Mouse (Mus musculus): ENCODE measurements around the gene Gm20538. TPM values are rescaled to one million over a fixed set of nuclear protein-coding genes. Genes with fewer than 3 reads are reported as not detected.

Gm20538 gene
- not detected in 2 replicates for polyA plus RNA-seq (2014; fragmentation: Nextera tagmentation; extraction: Ambion mirVana)

DNA sequence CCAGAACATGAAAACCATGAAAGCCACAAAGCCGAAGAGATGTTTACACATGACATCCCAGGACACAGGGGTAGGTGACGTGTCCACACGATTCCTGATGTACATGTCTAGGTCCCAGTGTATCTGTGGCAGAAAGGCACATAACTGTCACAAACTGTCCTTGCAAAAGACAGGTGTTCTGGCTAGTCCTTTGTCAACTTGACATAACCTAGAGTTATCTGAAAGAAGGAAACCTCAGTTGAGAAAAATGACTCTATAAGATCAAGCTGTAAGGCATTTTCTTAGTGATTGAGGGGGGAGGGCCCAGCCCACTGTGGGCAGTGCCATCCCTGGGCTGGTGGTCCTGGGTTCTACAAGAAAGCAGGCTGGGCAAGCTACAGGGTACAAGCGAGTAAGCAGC lies at the start of gene Gm20538:
TSS of gene Gm20538 (minus strand) at position 101 of the 400 bp plus-strand sequence.
- H3K4me3 ChIP-seq (ENCODE audit: low read depth, low read length), result no peak within 1 kb of the TSS
- no peak within 1 kb of the TSS for H3K9ac ChIP-seq (ENCODE audit: low read depth, low read length)
- no peak within 1 kb of the TSS for H3K4me2 ChIP-seq
- H3K4me1 ChIP-seq (replicated peaks; ENCODE audit: control insufficient read depth, insufficient read depth, low read length), result peaks cover 8% of the 10 kb centered on the region
- DNase-seq (ENCODE audit: low spot score), result no peak
- H3K27me3 ChIP-seq (replicated peaks; ENCODE audit: control insufficient read depth, insufficient read depth, low read length), result no peaks in the 10 kb centered on the region
- WGBS, result 92% methylated on average over 4 of the region's 4 CpGs
- peaks cover 41% of the 10 kb centered on the region for H3K36me3 ChIP-seq (ENCODE audit: control insufficient read depth, insufficient read depth, low read length)
- no peaks in the 10 kb centered on the region for H3K9me3 ChIP-seq (ENCODE audit: control insufficient read depth, low read length)
- no peak for ATAC-seq (replicated peaks; ENCODE audit: low FRiP score)
- no peak within 1 kb of the TSS for H3K27ac ChIP-seq (ENCODE audit: low read depth, low read length)

DNA sequence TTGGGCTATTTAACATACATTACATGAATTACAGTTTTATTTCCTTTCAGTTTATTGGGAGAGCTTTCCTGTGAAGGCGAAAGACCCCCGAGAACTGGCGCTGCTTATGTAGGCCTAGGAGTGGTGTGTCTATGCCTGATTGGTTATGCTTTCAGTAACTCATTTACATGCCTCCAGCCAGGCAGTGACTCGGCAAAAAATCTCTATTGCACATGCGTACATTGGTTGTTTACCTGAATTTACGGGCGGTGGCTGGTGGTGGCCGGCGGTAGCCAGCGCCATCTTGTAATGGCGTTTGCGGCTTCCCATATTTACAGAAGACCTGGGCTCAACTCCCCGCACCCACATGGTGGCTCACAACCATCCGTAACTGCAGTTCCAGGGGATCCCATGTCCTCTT lies 41.5 kb upstream of the Gm20538 start:
- Histone ChIP-seq H3K27me3 (replicated peaks; ENCODE audit: control insufficient read depth, insufficient read depth, low read length) (0 out of 2 replicates have a peak, but pooled peaks cover 4% of the 10 kb centered on the region), H3K36me3 (ENCODE audit: control insufficient read depth, insufficient read depth, low read length) (no peaks in the 10 kb centered on the region), H3K9ac (ENCODE audit: low read depth, low read length) (no peak overlapping the region), H3K4me2 (no peak overlapping the region), H3K4me3 (ENCODE audit: low read depth, low read length) (no peak overlapping the region), H3K9me3 (ENCODE audit: control insufficient read depth, low read length) (no peaks in the 10 kb centered on the region), H3K4me1 (replicated peaks; ENCODE audit: control insufficient read depth, insufficient read depth, low read length) (no peaks in the 10 kb centered on the region), H3K27ac (ENCODE audit: low read depth, low read length) (no peak overlapping the region)
- 94% methylated on average over 14 of the region's 14 CpGs for WGBS
- ATAC-seq (replicated peaks; ENCODE audit: low FRiP score), result no peak
- no peak for DNase-seq (ENCODE audit: low spot score)

DNA sequence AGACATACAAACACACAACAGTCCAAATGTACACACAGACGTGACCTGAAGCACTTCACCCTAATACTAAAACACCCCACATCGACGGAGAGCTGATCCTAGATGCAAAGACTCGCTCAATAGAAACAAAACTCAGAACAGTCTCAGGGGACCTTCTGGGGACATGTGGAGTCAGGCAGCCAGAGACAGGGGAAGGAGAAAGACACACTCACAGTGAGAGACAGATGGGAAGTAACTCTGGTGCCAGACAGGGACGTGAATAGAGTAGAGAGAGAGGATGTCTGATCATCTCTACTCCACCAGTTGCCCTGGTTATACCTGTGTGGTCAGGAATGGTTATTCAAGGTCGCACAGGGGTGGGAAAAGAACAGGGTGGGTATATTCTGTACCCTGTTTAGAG lies 39.0 kb upstream of the Gm20538 start:
- no peaks in the 10 kb centered on the region for H3K36me3 ChIP-seq (ENCODE audit: control insufficient read depth, insufficient read depth, low read length)
- H3K9me3 ChIP-seq (ENCODE audit: control insufficient read depth, low read length), result no peaks in the 10 kb centered on the region
- peaks cover 8% of the 10 kb centered on the region for H3K27me3 ChIP-seq (replicated peaks; ENCODE audit: control insufficient read depth, insufficient read depth, low read length)
- no peak overlapping the region for H3K4me3 ChIP-seq (ENCODE audit: low read depth, low read length)
- H3K9ac ChIP-seq (ENCODE audit: low read depth, low read length), result no peak overlapping the region
- no peaks in the 10 kb centered on the region for H3K4me1 ChIP-seq (replicated peaks; ENCODE audit: control insufficient read depth, insufficient read depth, low read length)
- no peak for ATAC-seq (replicated peaks; ENCODE audit: low FRiP score)
- no peak overlapping the region for H3K27ac ChIP-seq (ENCODE audit: low read depth, low read length)
- DNase-seq (ENCODE audit: low spot score), result no peak
- no peak overlapping the region for H3K4me2 ChIP-seq
- 75% methylated on average over 6 of the region's 6 CpGs for WGBS

DNA sequence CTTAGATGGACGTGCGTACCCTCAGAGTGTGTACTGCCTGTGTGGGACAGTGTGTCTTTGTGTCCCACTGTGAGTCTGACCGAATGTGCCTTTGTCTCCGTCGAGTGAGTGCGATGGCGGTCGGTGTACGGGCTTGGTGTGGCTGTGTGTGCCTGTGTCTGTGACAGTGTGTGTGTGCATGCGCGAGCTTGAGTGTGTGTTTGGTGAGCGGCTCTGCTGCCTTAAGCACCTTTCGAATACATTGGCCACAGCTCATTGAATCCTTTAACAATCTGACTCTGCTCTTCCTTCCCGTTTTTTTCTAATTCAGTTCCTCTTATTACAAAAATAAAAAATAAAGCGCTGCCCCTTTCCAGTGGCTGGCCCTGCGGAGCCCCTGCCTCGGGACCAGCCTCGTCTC lies 38.4 kb upstream of the Gm20538 start:
- Histone ChIP-seq H3K27ac (ENCODE audit: low read depth, low read length) (no peak overlapping the region), H3K4me1 (replicated peaks; ENCODE audit: control insufficient read depth, insufficient read depth, low read length) (no peaks in the 10 kb centered on the region), H3K27me3 (replicated peaks; ENCODE audit: control insufficient read depth, insufficient read depth, low read length) (peaks cover 12% of the 10 kb centered on the region), H3K4me2 (no peak overlapping the region), H3K36me3 (ENCODE audit: control insufficient read depth, insufficient read depth, low read length) (no peaks in the 10 kb centered on the region), H3K9me3 (ENCODE audit: control insufficient read depth, low read length) (no peaks in the 10 kb centered on the region), H3K4me3 (ENCODE audit: low read depth, low read length) (no peak overlapping the region), H3K9ac (ENCODE audit: low read depth, low read length) (no peak overlapping the region)
- ATAC-seq (replicated peaks; ENCODE audit: low FRiP score), result no peak
- DNase-seq (ENCODE audit: low spot score), result no peak
- 82% methylated on average over 18 of the region's 18 CpGs for WGBS

DNA sequence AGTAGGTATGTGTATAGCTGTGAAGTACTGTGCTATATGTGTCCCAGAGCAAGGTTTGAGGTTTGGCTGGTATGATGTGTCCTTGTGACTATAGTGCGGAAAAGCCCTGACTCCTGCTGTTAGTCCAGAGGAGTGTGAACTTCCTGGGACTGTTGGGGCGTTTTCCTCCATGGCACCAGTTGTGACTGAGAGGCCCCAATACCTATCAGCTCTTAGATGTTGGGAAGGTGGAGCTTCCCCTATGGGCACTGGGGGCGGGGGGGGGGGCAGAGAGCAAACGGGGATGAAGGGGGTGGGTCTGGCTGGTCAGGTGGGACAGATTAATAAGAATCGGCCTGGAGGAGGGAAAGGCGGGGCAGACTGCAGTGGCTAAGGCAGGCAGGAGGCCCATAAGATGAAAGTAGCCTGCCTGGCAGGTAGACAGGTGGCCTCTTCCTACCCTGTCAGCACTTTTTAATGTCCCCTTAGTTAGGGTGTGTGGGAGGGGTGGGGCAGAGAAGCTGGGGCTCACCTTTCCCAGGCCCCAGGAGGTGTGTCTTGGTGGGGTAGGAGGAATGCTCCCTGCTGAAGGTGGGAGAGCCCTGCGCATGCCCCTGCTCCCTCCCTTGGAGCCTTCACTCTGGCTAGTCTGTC lies 37.1 kb upstream of the Gm20538 start:
- Histone ChIP-seq H3K27me3 (replicated peaks; ENCODE audit: control insufficient read depth, insufficient read depth, low read length) (peaks cover 20% of the 10 kb centered on the region), H3K9me3 (ENCODE audit: control insufficient read depth, low read length) (no peaks in the 10 kb centered on the region), H3K4me3 (ENCODE audit: low read depth, low read length) (no peak overlapping the region), H3K9ac (ENCODE audit: low read depth, low read length) (no peak overlapping the region), H3K4me2 (no peak overlapping the region), H3K36me3 (ENCODE audit: control insufficient read depth, insufficient read depth, low read length) (no peaks in the 10 kb centered on the region), H3K4me1 (replicated peaks; ENCODE audit: control insufficient read depth, insufficient read depth, low read length) (no peaks in the 10 kb centered on the region), H3K27ac (ENCODE audit: low read depth, low read length) (no peak overlapping the region)
- no peak for DNase-seq (ENCODE audit: low spot score)
- WGBS, result 50% methylated on average over 7 of the region's 7 CpGs
- no peak for ATAC-seq (replicated peaks; ENCODE audit: low FRiP score)

DNA sequence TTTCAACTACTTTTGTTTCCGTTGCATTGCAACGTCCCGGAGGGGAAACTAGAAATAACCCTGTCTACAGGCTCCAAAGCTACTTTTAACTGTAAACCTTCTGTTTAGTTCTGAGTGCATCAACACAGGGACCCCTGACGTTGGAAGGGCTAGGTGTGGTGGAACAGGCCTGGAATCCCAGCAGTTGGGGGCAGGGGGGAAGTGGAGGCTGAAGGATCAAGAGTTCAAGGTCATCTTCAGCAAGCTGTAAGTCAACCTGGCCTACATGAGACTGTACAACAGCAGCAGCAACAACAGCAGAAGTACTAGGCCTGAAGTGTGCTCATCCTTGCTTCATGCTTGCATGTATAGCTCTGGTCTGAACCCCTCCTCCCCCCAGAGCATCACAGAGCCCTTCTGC lies 35.4 kb upstream of the Gm20538 start:
- peaks cover 30% of the 10 kb centered on the region for H3K27me3 ChIP-seq (replicated peaks; ENCODE audit: control insufficient read depth, insufficient read depth, low read length)
- no peaks in the 10 kb centered on the region for H3K9me3 ChIP-seq (ENCODE audit: control insufficient read depth, low read length)
- WGBS, result 39% methylated on average over 4 of the region's 4 CpGs
- ATAC-seq (replicated peaks; ENCODE audit: low FRiP score) (no peak), DNase-seq (ENCODE audit: low spot score) (no peak)
- no peak overlapping the region for H3K4me3 ChIP-seq (ENCODE audit: low read depth, low read length)
- no peaks in the 10 kb centered on the region for H3K36me3 ChIP-seq (ENCODE audit: control insufficient read depth, insufficient read depth, low read length)
- no peaks in the 10 kb centered on the region for H3K4me1 ChIP-seq (replicated peaks; ENCODE audit: control insufficient read depth, insufficient read depth, low read length)
- no peak overlapping the region for H3K9ac ChIP-seq (ENCODE audit: low read depth, low read length)
- H3K27ac ChIP-seq (ENCODE audit: low read depth, low read length), result no peak overlapping the region
- H3K4me2 ChIP-seq, result no peak overlapping the region

DNA sequence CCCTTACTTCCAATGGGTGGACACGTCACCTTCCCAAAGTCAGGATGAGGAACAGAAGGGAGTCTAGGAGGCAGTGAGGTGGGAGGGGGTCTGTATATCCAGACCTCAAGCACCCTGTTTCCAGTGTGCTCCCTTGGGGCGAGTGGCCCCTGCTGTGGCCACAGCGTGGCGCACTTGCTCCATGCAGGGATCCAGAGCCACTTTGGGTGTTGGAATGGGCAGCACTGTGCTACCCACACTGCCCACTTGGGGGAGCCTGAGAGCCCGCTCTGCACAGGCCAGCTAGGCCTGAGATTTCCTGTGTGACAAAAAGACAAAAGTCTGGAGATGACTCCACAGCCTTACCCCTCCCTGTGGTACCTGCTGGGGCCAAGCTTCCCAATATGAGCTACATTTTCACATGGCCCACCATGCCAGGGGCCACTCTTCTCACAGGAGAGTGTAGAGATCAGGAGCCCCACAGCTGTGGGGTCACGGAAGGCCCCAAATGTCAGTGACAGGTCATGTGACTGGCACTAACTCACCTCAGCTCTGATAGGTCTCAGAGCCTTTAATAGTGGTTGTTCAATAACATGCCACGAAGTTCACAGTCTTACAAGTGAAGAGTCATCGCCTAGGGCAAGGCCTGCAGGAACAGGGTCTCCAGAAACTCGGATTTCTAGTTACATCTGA lies 30.1 kb upstream of the Gm20538 start:
- Histone ChIP-seq H3K4me1 (replicated peaks; ENCODE audit: control insufficient read depth, insufficient read depth, low read length) (no peaks in the 10 kb centered on the region), H3K9me3 (ENCODE audit: control insufficient read depth, low read length) (no peaks in the 10 kb centered on the region), H3K4me2 (no peak overlapping the region), H3K27me3 (replicated peaks; ENCODE audit: control insufficient read depth, insufficient read depth, low read length) (peaks cover 28% of the 10 kb centered on the region), H3K9ac (ENCODE audit: low read depth, low read length) (no peak overlapping the region), H3K36me3 (ENCODE audit: control insufficient read depth, insufficient read depth, low read length) (no peaks in the 10 kb centered on the region), H3K4me3 (ENCODE audit: low read depth, low read length) (no peak overlapping the region), H3K27ac (ENCODE audit: low read depth, low read length) (no peak overlapping the region)
- ATAC-seq (replicated peaks; ENCODE audit: low FRiP score) (peak; percentile 78), DNase-seq (ENCODE audit: low spot score) (peak; percentile 86)
- 34% methylated on average over 9 of the region's 9 CpGs for WGBS

DNA sequence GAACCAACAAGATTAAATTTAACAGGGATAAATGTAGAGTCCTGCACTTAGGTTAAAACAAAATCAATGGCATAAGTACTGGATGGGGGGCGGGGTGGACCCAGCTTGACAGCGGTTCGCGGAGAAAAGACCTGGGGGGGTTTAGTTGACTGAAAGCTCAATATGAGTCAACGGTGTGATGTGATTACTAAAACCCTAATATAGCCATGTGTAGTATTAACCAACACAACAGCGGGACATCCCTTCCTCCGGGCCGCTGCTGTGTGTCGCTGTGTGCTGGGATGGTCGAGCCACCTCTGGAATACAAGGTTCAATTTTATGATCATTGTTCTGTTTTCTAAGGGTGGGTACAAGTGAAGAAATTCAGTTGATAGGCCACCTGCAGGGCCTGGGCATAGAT lies 29.5 kb upstream of the Gm20538 start:
- Histone ChIP-seq H3K9ac (ENCODE audit: low read depth, low read length) (no peak overlapping the region), H3K4me1 (replicated peaks; ENCODE audit: control insufficient read depth, insufficient read depth, low read length) (no peaks in the 10 kb centered on the region), H3K4me3 (ENCODE audit: low read depth, low read length) (no peak overlapping the region), H3K27ac (ENCODE audit: low read depth, low read length) (no peak overlapping the region), H3K9me3 (ENCODE audit: control insufficient read depth, low read length) (no peaks in the 10 kb centered on the region), H3K4me2 (no peak overlapping the region), H3K36me3 (ENCODE audit: control insufficient read depth, insufficient read depth, low read length) (no peaks in the 10 kb centered on the region), H3K27me3 (replicated peaks; ENCODE audit: control insufficient read depth, insufficient read depth, low read length) (peaks cover 26% of the 10 kb centered on the region)
- no peak for DNase-seq (ENCODE audit: low spot score)
- no peak for ATAC-seq (replicated peaks; ENCODE audit: low FRiP score)
- WGBS, result 84% methylated on average over 10 of the region's 10 CpGs

DNA sequence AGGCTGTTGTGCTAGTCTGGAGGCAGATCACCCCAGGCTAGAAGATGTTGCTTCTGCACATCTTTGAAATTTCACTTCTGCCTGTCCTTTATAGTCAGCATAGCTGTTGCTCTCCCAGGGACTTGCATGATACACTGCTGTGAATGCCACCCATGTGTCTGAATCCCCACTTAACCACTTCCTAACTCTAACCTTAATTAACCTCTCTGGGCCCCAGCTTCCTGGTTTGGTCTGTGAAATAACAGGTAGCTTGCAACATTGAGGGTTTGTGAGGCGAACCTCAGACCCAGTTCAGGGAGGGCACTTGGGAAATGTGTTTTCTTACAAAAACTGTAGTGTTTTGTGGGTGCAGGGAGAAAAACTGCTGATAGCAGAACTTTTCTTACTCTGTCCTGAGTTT lies 25.4 kb upstream of the Gm20538 start:
- H3K27me3 ChIP-seq (replicated peaks; ENCODE audit: control insufficient read depth, insufficient read depth, low read length), result no peaks in the 10 kb centered on the region; the same call in 1 of the 2 replicates
- no peak overlapping the region for H3K27ac ChIP-seq (ENCODE audit: low read depth, low read length)
- H3K9ac ChIP-seq (ENCODE audit: low read depth, low read length), result no peak overlapping the region
- peaks cover 2% of the 10 kb centered on the region; the same call in 1 of the 2 replicates for H3K36me3 ChIP-seq (ENCODE audit: control insufficient read depth, insufficient read depth, low read length)
- H3K4me3 ChIP-seq (ENCODE audit: low read depth, low read length), result no peak overlapping the region
- H3K4me2 ChIP-seq, result no peak overlapping the region
- ATAC-seq (replicated peaks; ENCODE audit: low FRiP score) (no peak), DNase-seq (ENCODE audit: low spot score) (no peak)
- 66% methylated on average over 1 of the region's 1 CpGs for WGBS
- no peaks in the 10 kb centered on the region for H3K9me3 ChIP-seq (ENCODE audit: control insufficient read depth, low read length)
- H3K4me1 ChIP-seq (replicated peaks; ENCODE audit: control insufficient read depth, insufficient read depth, low read length), result no peaks in the 10 kb centered on the region
